Comparison of ENCODE assay signal across 8 mouse cellular contexts in the genomic region with DNA sequence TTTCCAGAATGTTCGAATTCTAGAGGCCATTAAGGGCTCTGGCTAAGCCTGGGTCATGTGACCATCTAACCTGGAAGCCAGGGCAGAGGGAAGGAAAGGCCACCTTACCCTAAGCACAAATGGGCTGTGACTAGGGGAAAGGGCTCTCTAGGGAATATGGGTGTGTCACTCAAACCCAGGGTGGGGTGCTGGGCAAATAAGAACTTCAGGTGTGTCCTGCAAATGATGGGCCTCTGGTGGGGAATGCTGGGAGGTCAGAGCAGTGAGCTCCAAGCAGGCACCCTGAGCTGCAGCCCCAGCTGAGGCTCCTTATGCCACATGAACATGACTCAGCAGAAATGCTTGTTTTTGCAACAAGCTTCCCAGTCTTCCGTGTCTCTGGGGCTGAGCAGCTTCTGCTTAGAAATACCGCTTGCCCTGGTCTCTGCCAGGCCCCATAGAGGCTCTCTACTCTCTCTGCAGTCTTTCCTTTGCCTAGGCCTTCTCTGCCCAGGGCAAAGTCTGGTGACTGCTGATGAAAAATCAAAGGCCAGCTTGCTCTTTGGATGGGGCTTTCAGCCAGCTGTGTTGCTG.
A peak's percentile ranks its signal among the peaks of the same experiment; 100 is the strongest.
DNase-seq lines count a peak whose midpoint lies in the region; ATAC-seq and TF ChIP-seq lines count a peak whose summit lies in the region.

No protein-coding gene starts in this region.

- peaks cover 24% of the 10 kb centered on the region for H3K4me1 ChIP-seq in heart, embryonic 13.5 days
- H3K4me1 ChIP-seq in G1E (ENCODE audit: insufficient read depth, low read depth, low read length) = peaks cover 49% of the 10 kb centered on the region

- no peak overlapping the region for H3K4me2 ChIP-seq in heart, embryonic 13.5 days

- H3K27me3 ChIP-seq in heart, embryonic 13.5 days (replicated peaks) = no peaks in the 10 kb centered on the region
- no peaks in the 10 kb centered on the region for H3K27me3 ChIP-seq in G1E (ENCODE audit: insufficient read depth, low read length)

- intact Hi-C loops in heart, postnatal 25 days (cut with DNase I) = no loop called here

- TF ChIP-seq CTCF in G1E (IDR thresholded peaks at IDR 0.05; ENCODE audit: low read depth, low read length) = no peak

- peak overlapping the region; percentile 44 for H3K27ac ChIP-seq in heart, embryonic 13.5 days (replicated peaks)

- 43% methylated on average over 3 of the region's 3 CpGs for WGBS in heart, embryonic 13.5 days

- H3K9ac ChIP-seq in heart, embryonic 13.5 days = peak overlapping the region; percentile 20

- no peak overlapping the region for H3K4me3 ChIP-seq in heart, embryonic 13.5 days
- peak overlapping the region; percentile 24; the same call in 1 of the 2 replicates for H3K4me3 ChIP-seq in G1E (ENCODE audit: low read depth, low read length)

- no peaks in the 10 kb centered on the region for H3K36me3 ChIP-seq in heart, embryonic 13.5 days
- H3K36me3 ChIP-seq in G1E (replicated peaks) = no peaks in the 10 kb centered on the region

- 0 out of 2 replicates have a peak, but pooled peaks cover 5% of the 10 kb centered on the region for H3K9me3 ChIP-seq in heart, embryonic 13.5 days
- H3K9me3 ChIP-seq in G1E (replicated peaks) = peaks cover 2% of the 10 kb centered on the region; the same call in 1 of the 2 replicates

- ATAC-seq in heart, embryonic 13.5 days (ENCODE audit: extremely low read depth, insufficient number of reproducible peaks, low FRiP score, low TSS enrichment) = peak; percentile 85
- peak; percentile 72 for ATAC-seq in G1E (ENCODE audit: extremely low read depth, insufficient number of reproducible peaks, low FRiP score, poor library complexity, severe bottlenecking)

- DNase-seq in heart, postnatal 25 days (ENCODE audit: low spot score) = no peak
- peak; percentile 73 for DNase-seq in G1E (ENCODE audit: low spot score)
- DNase-seq in embryo, embryonic 11 days = peak; percentile 51
- peak; percentile 55 to 83 for DNase-seq in kidney, postnatal 25 days
- peak; percentile 52 to 73 for DNase-seq in spleen, postnatal 4 days (ENCODE audit: low spot score in 2 of 2)
- no peak for DNase-seq in B cell, adult 2 months
- no peak for DNase-seq in layer of hippocampus, adult 8-10 months (ENCODE audit: low spot score in 2 of 2)

Comparison
In these comparisons a context has a peak if more than half of its experiments do, and no peak if none do; other contexts are left out.
1. DNase-seq: peak in G1E (single experiment), embryo, embryonic 11 days (single experiment), kidney, postnatal 25 days (2 of 2) and spleen, postnatal 4 days (2 of 2); none in heart, postnatal 25 days (single experiment), B cell, adult 2 months (0 of 2) and layer of hippocampus, adult 8-10 months (0 of 2).